Mouse (Mus musculus) left cerebral cortex, postnatal 36 days (tissue): ENCODE measurements around the gene Gm2000. TPM values are rescaled to one million over a fixed set of nuclear protein-coding genes. Genes with fewer than 3 reads are reported as not detected.
"Not testable (repeated sequence)": the region's sequence is repeated elsewhere in the genome, so short reads cannot be mapped to it uniquely, and the experiment has no call there.

Experiments used
- DNase-seq, 2 experiments: peaks; one replicate each; pipeline ENCODE4 v3.0.0; 2021 to 2022; ENCODE audit warnings: low spot score in 2 of 2, mixed read lengths in 1 of 2
- intact Hi-C: fragments of 180-260 bp; cut with DNase I; formaldehyde crosslinking; loops from one replicate; pipeline ENCODE4 v1.15.1; 2025
- total RNA-seq, 2 experiments: library from RNA; stranded (reverse); gene quantifications; 2 replicates each; pipeline ENCODE4 v1.2.3; 2021

Gm2000 gene
- 100 to 1,000 TPM; 292 to 321 TPM for total RNA-seq

DNA sequence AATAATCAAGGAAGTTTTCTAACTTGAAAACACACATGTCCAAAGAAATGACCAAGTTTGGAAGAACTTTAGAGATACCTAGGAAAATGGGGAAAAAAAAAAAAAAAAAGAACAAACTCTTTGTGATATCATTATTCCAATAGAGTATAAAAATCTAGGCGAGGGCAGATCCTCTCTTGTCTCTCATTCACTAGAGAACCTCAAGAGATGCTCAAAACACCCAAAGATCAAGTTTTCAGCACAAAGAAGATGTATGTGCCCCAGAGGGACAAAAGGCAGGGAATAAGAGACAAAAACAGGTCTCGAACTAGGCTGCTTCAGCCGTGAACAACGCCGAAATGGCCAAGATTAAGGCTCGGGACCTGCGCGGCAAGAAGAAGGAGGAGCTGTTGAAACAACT lies at the start of gene Gm2000:
Gm2000 (plus strand) TSS at position 301 of the 400 bp plus-strand sequence.
- no peak for DNase-seq
- intact Hi-C loops = no loop called here

DNA sequence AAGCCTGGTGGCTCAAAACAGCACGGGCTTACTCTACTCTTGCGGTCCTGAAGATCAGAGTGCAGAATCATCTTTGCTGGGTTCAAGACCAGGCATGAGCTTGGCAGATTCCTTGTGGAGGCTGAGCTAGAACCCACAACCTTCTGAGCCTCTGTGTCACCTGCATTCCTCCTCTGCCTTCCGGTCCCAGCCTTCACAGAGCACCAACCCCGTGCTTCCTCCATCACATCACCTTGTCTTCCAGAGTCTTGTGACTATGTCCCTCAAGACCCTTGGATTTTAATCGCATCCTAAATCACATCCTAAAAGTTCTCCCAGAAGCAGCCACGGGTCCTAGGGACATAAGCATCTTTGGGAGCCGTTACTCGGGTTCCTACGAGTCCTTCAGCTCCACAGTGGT lies 42.7 kb upstream of the Gm2000 start:
- intact Hi-C loops = no loop called here
- DNase-seq = no peak

- intact Hi-C loops = no loop called here
- DNase-seq = no peak
These were observed 25.0 kb upstream of the Gm2000 start for GRCm38 (mm10) chr1:156340847-156341246.

DNA sequence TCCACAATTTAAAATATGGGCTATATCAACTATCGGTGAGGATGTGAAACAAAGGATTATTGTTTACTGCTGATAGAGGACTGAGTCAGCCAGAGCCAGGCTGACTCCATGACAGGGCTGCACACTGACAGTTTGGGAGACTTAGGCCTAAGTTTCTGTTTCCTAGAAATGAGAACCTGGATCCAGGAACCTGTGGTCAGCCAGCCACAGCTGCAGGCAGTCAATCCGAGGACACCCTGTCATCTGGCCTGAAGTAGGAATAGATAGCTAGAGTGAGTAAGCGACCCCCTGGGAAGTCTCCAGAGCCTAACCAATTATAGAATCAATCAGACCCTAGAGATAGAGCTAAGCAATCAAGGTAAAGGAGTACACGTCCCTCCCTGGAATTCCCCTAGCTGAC lies 21.4 kb upstream of the Gm2000 start:
- intact Hi-C loops = no loop called here
- no peak for DNase-seq

- DNase-seq = no peak
- intact Hi-C loops = no loop called here
These were observed 20.2 kb upstream of the Gm2000 start for GRCm38 (mm10) chr1:156345633-156346032.

DNA sequence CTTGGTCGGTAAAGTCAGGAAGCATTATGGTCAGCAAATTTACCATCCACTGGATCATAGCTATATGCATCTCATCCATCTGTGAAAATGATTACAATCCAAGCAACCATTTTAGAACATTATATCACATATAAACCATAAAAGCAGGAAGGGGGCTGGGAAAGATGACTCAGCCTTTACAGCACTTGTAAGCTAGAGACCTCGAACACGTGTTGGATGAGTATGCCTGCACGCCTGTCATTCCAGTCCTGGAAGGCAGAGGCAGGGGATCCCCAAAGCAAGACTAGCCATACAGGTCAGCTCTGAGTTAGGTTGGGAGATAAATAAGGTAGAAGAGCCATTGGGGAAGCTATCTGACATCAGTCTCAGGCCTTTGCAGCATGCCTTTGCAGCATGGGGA lies 16.8 kb upstream of the Gm2000 start:
- DNase-seq = no peak

GRCm38 (mm10) chr1:156350441-156350840 lies 15.4 kb upstream of the Gm2000 start:
- no peak for DNase-seq
- intact Hi-C loops = loop anchor here (5.0 kb wide), 1 partner anchor 47 kb away; no protein-coding TSS in a partner anchor

More for the DNA sequence above, 16.8 kb upstream of the Gm2000 start:
- intact Hi-C loops = no loop called here

DNA sequence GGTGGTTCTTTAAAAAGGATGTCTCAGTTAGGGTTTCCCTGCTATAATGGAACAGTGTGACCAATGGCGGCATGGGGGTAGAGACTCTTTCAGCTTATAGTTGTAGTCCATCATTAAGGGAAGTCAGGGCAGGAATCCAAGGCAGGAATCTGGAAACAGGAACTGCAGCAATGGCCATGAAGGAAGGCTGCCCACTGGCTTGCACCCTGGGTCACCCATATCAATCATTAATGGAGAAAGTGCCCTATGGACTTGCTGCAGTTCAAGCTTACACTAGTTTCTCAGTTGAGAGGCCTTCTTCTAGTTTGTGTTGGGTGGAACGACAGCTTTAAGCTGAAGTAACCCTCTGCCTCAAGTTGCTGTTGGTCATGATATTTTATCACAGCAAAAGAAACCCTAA lies 13.4 kb upstream of the Gm2000 start:
- DNase-seq = no peak
- intact Hi-C loops = loop anchor here (5.0 kb wide), 1 partner anchor 45 kb away; no protein-coding TSS in a partner anchor

- intact Hi-C loops = no loop called here
- no peak for DNase-seq
These were observed 15.4 kb downstream of the Gm2000 start for GRCm38 (mm10) chr1:156381217-156381616.

GRCm38 (mm10) chr1:156386232-156386631 lies 20.4 kb downstream of the Gm2000 start:
- intact Hi-C loops = no loop called here
- DNase-seq = no peak

GRCm38 (mm10) chr1:156386880-156387279 lies 21.0 kb downstream of the Gm2000 start:
- intact Hi-C loops = no loop called here
- no peak for DNase-seq

GRCm38 (mm10) chr1:156393148-156393547 lies 27.3 kb downstream of the Gm2000 start:
- no peak for DNase-seq
- intact Hi-C loops = no loop called here

DNA sequence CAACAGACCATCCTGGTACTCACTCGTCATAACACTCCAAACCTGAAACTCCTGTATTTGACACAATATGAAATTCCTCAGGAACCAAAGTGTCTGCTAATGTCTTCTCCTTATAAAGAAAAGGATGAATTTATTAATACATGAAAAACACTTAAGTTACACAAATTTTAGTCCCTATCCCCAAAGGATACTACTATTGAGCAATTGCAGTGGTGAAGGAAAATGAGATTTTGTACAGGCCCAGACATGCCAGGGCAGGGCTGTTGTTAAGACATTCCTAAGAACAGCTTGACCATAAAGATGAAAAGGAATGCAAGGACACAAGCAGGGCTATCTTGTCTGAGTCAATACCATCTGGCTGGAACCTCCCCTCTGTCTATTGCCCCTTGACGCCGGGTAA lies 34.3 kb downstream of the Gm2000 start:
- intact Hi-C loops, DNase-seq: not testable (repeated sequence)

DNA sequence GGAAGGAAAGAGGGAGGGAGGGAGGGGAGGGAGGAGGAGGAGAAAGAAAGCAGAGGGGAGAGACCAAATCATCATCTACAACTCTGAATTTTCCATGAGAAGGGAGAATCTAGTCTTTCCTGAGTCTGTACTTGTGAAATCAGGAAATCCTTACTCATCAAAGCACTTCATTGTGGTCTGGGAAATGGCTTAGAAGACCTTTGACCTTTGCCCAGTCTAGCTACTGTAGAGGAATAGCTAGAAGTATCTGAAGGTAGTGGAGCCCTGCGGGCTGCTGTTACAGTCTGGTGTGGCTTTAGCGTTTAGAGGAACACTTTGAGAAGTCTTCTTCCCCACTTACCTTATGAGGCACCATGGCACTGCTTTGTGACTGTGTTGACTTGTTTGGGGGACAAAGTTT lies 36.7 kb downstream of the Gm2000 start:
- intact Hi-C loops = no loop called here
- DNase-seq = no peak

- DNase-seq = no peak
- intact Hi-C loops = no loop called here
These were observed 37.4 kb downstream of the Gm2000 start for GRCm38 (mm10) chr1:156403251-156403650.

DNA sequence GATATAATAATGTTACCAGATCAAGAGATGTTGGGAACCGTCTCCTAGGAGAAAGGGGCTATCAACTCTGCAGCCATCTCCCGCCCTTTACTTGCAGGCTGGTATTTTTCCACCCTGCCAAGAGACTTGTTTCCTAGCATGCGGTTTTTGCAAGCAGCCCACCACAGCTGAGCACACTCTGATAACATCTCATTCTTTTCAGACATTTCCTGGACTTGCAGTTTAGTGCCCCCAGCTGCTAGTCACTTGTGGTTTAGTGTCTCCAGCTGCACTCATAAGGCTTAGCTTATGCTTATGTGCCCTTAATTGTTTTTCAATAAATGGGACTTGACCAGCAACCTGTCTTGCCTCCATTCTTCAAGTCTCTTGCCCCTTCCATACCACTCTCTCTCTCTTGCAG lies 42.2 kb downstream of the Gm2000 start:
- intact Hi-C loops = no loop called here
- no peak for DNase-seq

DNA sequence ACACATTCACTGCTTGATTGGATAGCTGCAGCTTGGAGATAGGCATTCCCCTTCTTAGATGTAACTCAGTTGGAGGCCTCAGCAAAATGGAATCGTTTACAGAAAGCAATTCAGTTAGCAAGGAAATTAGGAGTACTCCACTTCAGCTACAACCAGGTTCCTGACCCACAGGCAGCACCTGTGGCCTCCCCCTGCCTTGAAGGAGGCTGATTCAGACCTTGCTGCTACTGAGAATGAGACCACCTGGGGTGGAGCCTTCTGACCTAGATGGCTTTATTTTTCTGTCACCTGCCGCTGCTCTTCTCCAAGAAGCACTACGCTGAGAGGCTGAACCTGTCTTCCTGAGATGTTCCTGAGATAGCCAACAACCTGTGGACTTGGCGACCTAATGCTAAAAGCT lies 42.7 kb downstream of the Gm2000 start:
- intact Hi-C loops = no loop called here
- no peak for DNase-seq

Other genes with a start within 250 kb of the Gm2000 start
- gene Fam163a, start 161.0 kb upstream of the Gm2000 start, total RNA-seq = 1 to 10 TPM; 8.1 to 8.9 TPM
- gene Tdrd5, start 62.4 kb upstream of the Gm2000 start, total RNA-seq = 1 to 10 TPM; 3.0 to 3.4 TPM
- under 1 TPM; 0.12 to 0.59 TPM for gene Nphs2, start 55.3 kb upstream of the Gm2000 start, total RNA-seq
- under 1 TPM; 0.41 to 0.86 TPM for gene Axdnd1, start 55.1 kb downstream of the Gm2000 start, total RNA-seq
- gene Soat1, start 108.3 kb downstream of the Gm2000 start, total RNA-seq = 10 to 100 TPM; 32.3 to 47.6 TPM
- 10 to 100 TPM; 42.9 to 43.3 TPM for gene Gm10031, start 158.0 kb downstream of the Gm2000 start, total RNA-seq
- 10 to 100 TPM; 53.8 to 69.7 TPM for gene Abl2, start 192.7 kb downstream of the Gm2000 start, total RNA-seq